Mouse (Mus musculus): ENCODE data around the gene Acbd5. TPM values are rescaled to one million over a fixed set of nuclear protein-coding genes. Genes with fewer than 3 reads are reported as not detected.

Acbd5 gene
- polyA plus RNA-seq, 1 experiment from 2014 or later = 27.4 TPM

- no peak overlapping the region for H3K9ac ChIP-seq (replicated peaks; ENCODE audit: low read length)
- H3K27ac ChIP-seq (replicated peaks; ENCODE audit: low read depth, low read length) = no peak overlapping the region
- no peak for DNase-seq (ENCODE audit: low spot score)
- no peaks in the 10 kb centered on the region for H3K9me3 ChIP-seq (replicated peaks; ENCODE audit: control insufficient read depth, low read length)
- H3K4me3 ChIP-seq (ENCODE audit: low read depth, low read length) = no peak overlapping the region
- H3K4me1 ChIP-seq (ENCODE audit: control insufficient read depth, insufficient read depth, low read length) = no peaks in the 10 kb centered on the region
- no peak for ATAC-seq (replicated peaks; ENCODE audit: insufficient number of reproducible peaks, low FRiP score, low TSS enrichment, low read depth)
- no peaks in the 10 kb centered on the region for H3K27me3 ChIP-seq (ENCODE audit: control insufficient read depth, insufficient read depth, low read length)
- H3K36me3 ChIP-seq (replicated peaks; ENCODE audit: control insufficient read depth, insufficient read depth, low read depth, low read length) = no peaks in the 10 kb centered on the region
- H3K4me2 ChIP-seq (ENCODE audit: low read depth, low read length) = no peak overlapping the region
Measured at GRCm38 (mm10) chr2:23102266-23102665, 34.3 kb downstream of the Acbd5 start.

- Histone ChIP-seq H3K27ac (replicated peaks; ENCODE audit: low read depth, low read length) (no peak overlapping the region), H3K4me1 (ENCODE audit: control insufficient read depth, insufficient read depth, low read length) (no peaks in the 10 kb centered on the region), H3K27me3 (ENCODE audit: control insufficient read depth, insufficient read depth, low read length) (no peaks in the 10 kb centered on the region), H3K9me3 (replicated peaks; ENCODE audit: control insufficient read depth, low read length) (no peaks in the 10 kb centered on the region), H3K9ac (replicated peaks; ENCODE audit: low read length) (no peak overlapping the region), H3K36me3 (replicated peaks; ENCODE audit: control insufficient read depth, insufficient read depth, low read depth, low read length) (no peaks in the 10 kb centered on the region; the same call in 1 of the 2 replicates), H3K4me2 (ENCODE audit: low read depth, low read length) (no peak overlapping the region), H3K4me3 (ENCODE audit: low read depth, low read length) (no peak overlapping the region)
- ATAC-seq (replicated peaks; ENCODE audit: insufficient number of reproducible peaks, low FRiP score, low TSS enrichment, low read depth) (no peak), DNase-seq (ENCODE audit: low spot score) (no peak)
Measured at GRCm38 (mm10) chr2:23119573-23119972, 51.6 kb downstream of the Acbd5 start.

GRCm38 (mm10) chr2:23155199-23155621 lies 87.2 kb downstream of the Acbd5 start:
- peak overlapping the region; percentile 77 for H3K9ac ChIP-seq (replicated peaks; ENCODE audit: low read length)
- ATAC-seq (replicated peaks; ENCODE audit: insufficient number of reproducible peaks, low FRiP score, low TSS enrichment, low read depth) = peak; percentile 31
- no peaks in the 10 kb centered on the region for H3K27me3 ChIP-seq (ENCODE audit: control insufficient read depth, insufficient read depth, low read length)

GRCm38 (mm10) chr2:23155777-23156607 lies 88.0 kb downstream of the Acbd5 start, which contains the start of the genes Mastl and Yme1l1:
Mastl (minus strand) TSS chr2:23156024.
Yme1l1 (plus strand) TSS chr2:23156369.
- ATAC-seq (replicated peaks; ENCODE audit: insufficient number of reproducible peaks, low FRiP score, low TSS enrichment, low read depth) (peak; percentile 99), DNase-seq (ENCODE audit: low spot score) (peak; percentile 98)
- H3K27me3 ChIP-seq (ENCODE audit: control insufficient read depth, insufficient read depth, low read length) = no peaks in the 10 kb centered on the region
- peak within 1 kb of the TSS; percentile 74 for H3K4me2 ChIP-seq (ENCODE audit: low read depth, low read length)
- peak within 1 kb of the TSS; percentile 77 for H3K9ac ChIP-seq (replicated peaks; ENCODE audit: low read length)
- peak within 1 kb of the TSS; percentile 94 for H3K27ac ChIP-seq (replicated peaks; ENCODE audit: low read depth, low read length)
- no peaks in the 10 kb centered on the region for H3K9me3 ChIP-seq (replicated peaks; ENCODE audit: control insufficient read depth, low read length)
- H3K4me3 ChIP-seq (ENCODE audit: low read depth, low read length) = peak within 1 kb of the TSS; percentile 72
- no peaks in the 10 kb centered on the region for H3K4me1 ChIP-seq (ENCODE audit: control insufficient read depth, insufficient read depth, low read length)
- H3K36me3 ChIP-seq (replicated peaks; ENCODE audit: control insufficient read depth, insufficient read depth, low read depth, low read length) = no peaks in the 10 kb centered on the region
- under 1% methylated on average over 61 of the region's 61 CpGs for WGBS

More at GRCm38 (mm10) chr2:23155199-23155621, 87.2 kb downstream of the Acbd5 start:
- H3K4me3 ChIP-seq (ENCODE audit: low read depth, low read length) = peak overlapping the region; percentile 72
- no peaks in the 10 kb centered on the region for H3K9me3 ChIP-seq (replicated peaks; ENCODE audit: control insufficient read depth, low read length)
- H3K4me1 ChIP-seq (ENCODE audit: control insufficient read depth, insufficient read depth, low read length) = no peaks in the 10 kb centered on the region
- H3K36me3 ChIP-seq (replicated peaks; ENCODE audit: control insufficient read depth, insufficient read depth, low read depth, low read length) = no peaks in the 10 kb centered on the region
- peak overlapping the region; percentile 74 for H3K4me2 ChIP-seq (ENCODE audit: low read depth, low read length)
- 10% methylated on average over 5 of the region's 5 CpGs for WGBS
- no peak for DNase-seq (ENCODE audit: low spot score)
- H3K27ac ChIP-seq (replicated peaks; ENCODE audit: low read depth, low read length) = peak overlapping the region; percentile 94

GRCm38 (mm10) chr2:23156608-23157081 lies 88.7 kb downstream of the Acbd5 start:
- H3K4me3 ChIP-seq (ENCODE audit: low read depth, low read length) = peak overlapping the region; percentile 72
- under 1% methylated on average over 17 of the region's 17 CpGs for WGBS
- no peaks in the 10 kb centered on the region for H3K4me1 ChIP-seq (ENCODE audit: control insufficient read depth, insufficient read depth, low read length)
- H3K36me3 ChIP-seq (replicated peaks; ENCODE audit: control insufficient read depth, insufficient read depth, low read depth, low read length) = no peaks in the 10 kb centered on the region
- peak overlapping the region; percentile 64; the same call in 1 of the 2 replicates for H3K4me2 ChIP-seq (ENCODE audit: low read depth, low read length)
- no peaks in the 10 kb centered on the region for H3K9me3 ChIP-seq (replicated peaks; ENCODE audit: control insufficient read depth, low read length)
- peak; percentile 21 for ATAC-seq (replicated peaks; ENCODE audit: insufficient number of reproducible peaks, low FRiP score, low TSS enrichment, low read depth)
- peak overlapping the region; percentile 59 for H3K9ac ChIP-seq (replicated peaks; ENCODE audit: low read length)
- H3K27ac ChIP-seq (replicated peaks; ENCODE audit: low read depth, low read length) = peak overlapping the region; percentile 94
- H3K27me3 ChIP-seq (ENCODE audit: control insufficient read depth, insufficient read depth, low read length) = no peaks in the 10 kb centered on the region
- DNase-seq (ENCODE audit: low spot score) = no peak

Other genes with a start within 250 kb of the Acbd5 start
- 21.9 and 25.8 TPM in 2 replicates for gene Pdss1, start 172.6 kb upstream of the Acbd5 start, polyA plus RNA-seq (2014; fragmentation: Nextera tagmentation; extraction: Ambion mirVana)
- gene Abi1, start 27.9 kb upstream of the Acbd5 start, polyA plus RNA-seq (2014; fragmentation: Nextera tagmentation; extraction: Ambion mirVana) = 41.4 and 42.3 TPM in 2 replicates
- 13.4 and 15.3 TPM in 2 replicates for gene Mastl, start 87.9 kb downstream of the Acbd5 start, polyA plus RNA-seq (2014; fragmentation: Nextera tagmentation; extraction: Ambion mirVana)
- 91.4 and 100 TPM in 2 replicates for gene Yme1l1, start 88.2 kb downstream of the Acbd5 start, polyA plus RNA-seq (2014; fragmentation: Nextera tagmentation; extraction: Ambion mirVana)
- gene 4931423N10Rik, start 139.3 kb downstream of the Acbd5 start, polyA plus RNA-seq (2014; fragmentation: Nextera tagmentation; extraction: Ambion mirVana) = not detected in 2 replicates